Mouse (Mus musculus) erythroid progenitor cell, adult 5-6 weeks (primary cell): ENCODE measurements around the gene 4921536K21Rik. TPM values are rescaled to one million over a fixed set of nuclear protein-coding genes. Genes with fewer than 3 reads are reported as not detected.
"Not testable (repeated sequence)": the region's sequence is repeated elsewhere in the genome, so short reads cannot be mapped to it uniquely, and the experiment has no call there.

Experiments used
- ATAC-seq: replicated peaks from 2 replicates; pipeline ENCODE4 v1.8.0; 2016; ENCODE audit warnings: moderate number of reproducible peaks, mild to moderate bottlenecking, moderate TSS enrichment, inconsistent platforms; ENCODE audit not compliant: poor library complexity, low FRiP score, severe bottlenecking
- total RNA-seq, 2 experiments: library from RNA; stranded (forward) in 1 of 2; stranded (reverse) in 1 of 2; fragments of 150-400 nt in 1 of 2; fragments of 186-747, 209-891 nt in 1 of 2; gene quantifications; 2 replicates each; pipeline versions ENCODE4 v1.2.3 to v1.2.4; 2015 to 2017; ENCODE audit warnings: low replicate concordance in 2 of 2

Gene 4921536K21Rik
- total RNA-seq, 2 experiments from 2014 or later: not detected

DNA sequence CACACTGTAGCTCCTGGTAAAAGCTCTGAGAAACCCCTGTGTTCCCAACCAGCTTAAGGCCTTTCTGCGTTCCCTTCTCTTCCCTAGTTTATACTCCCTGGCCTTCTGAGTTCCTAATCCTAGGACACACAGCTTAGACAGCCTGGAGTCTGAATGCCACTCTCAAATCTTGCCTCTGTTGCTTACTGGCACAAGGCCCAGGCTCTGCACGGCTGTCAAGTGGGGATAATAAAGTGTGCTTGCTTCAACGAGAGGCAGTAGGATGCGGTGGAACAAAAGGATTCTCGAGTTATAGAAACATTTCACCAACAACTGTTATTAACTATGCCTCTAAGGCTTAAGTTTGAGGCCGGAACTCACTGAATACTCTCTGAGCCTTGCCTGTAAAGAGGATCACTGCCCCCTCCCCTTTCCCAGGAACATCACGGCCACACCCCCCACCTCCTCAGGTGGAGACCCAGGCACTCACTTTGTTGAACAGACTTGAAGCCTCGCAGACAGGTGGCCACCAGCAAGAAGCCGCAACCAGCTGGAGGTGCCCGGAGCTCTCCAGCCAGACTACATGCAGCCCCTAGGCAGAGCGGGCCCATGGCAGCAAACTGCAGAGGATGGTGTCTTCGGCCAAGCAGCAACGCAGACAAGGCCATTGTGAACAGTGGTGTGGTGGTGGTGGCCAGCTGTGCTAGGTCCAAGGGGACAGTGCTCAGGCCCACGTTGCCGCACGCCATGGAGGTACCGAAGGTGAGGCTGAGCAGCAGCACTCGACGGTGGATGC is 17.4 kb upstream of the 4921536K21Rik start:
- ATAC-seq: no peak

GRCm38 (mm10) chr11:3911440-3911839 is 16.5 kb upstream of the 4921536K21Rik start:
- not testable (repeated sequence) for ATAC-seq

GRCm38 (mm10) chr11:3910513-3911310 is 15.8 kb upstream of the 4921536K21Rik start:
- ATAC-seq: no peak

DNA sequence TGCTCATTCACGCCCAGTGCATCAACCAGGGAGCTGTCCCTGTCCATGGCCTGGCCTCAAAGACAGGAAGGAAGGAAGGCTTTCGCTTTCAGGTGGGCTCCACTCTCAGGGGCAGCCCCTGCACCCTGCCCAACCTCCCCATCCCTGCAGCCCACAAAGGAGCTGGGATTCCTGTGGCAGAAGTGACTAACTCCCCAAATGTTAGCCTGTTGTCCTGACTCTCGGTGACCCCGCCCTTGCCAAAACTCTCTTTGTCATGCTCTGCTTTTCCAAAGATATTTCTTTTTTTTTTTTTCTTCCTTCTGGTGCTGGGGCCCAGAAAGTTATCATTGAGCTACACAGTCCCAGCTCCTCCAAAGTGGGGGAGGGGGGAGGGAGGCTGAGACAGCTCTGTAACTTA is 14.3 kb upstream of the 4921536K21Rik start:
- ATAC-seq: no peak

DNA sequence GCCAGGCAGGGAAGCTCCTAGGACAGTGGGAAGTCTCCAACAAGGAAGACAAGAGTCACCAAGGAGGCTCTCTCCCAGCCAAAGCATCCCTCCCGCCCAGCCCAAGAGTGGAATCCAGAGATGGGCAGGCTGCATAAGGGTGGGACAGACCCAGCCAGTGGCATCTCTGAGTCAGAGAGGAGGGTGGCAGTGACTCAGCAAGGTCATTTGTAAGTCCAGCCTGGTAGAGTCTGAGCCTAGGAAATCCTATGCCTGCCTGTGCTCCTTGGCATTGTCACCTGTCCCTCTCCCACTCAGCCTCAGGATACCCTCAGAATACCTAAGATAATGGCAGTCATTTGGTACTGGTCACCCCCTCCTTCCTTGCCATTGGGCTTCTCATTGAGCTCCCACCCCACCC is 10.5 kb upstream of the 4921536K21Rik start:
- ATAC-seq: no peak

- no peak for ATAC-seq
These were observed 9.8 kb upstream of the 4921536K21Rik start for GRCm38 (mm10) chr11:3904673-3905072.

DNA sequence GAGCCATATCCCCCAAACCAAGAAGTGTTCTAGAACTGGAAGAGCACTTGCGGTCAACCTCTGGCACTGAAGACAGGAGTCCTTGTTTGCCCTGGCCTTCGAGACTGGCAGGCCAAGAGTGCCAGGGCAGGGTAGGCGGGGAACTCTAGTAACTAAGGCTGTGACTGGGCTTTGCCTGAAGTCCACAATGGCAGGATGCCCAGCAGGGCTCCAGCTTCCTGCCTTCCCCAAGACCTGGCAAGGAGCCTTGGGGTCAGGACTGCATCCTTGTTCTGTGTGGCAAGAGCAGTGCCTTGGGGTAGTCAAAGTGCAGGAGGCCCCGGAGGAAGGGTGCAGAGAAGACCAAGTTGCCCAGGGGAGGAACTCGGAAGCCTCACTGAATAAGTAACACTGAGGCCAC is 8.1 kb upstream of the 4921536K21Rik start:
- no peak for ATAC-seq

DNA sequence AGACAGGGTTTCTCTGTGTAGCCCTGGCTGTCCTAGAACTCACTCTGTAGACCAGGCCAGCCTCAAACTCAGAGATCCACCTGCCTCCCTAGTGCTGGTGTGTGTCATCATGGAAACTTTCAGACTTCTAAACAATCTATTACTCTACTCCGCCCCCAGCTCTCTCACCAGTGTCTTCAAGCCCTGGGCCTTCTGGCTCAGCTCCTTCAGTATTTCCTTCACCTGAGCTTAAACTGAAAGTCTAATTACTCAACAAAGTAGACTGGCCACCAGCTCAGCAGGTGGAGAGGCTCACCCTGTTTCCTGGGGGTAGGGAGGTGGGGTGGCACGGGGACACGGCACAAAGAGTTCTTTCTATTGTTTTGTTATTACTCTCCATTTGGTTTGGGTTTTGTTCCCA is 7.6 kb upstream of the 4921536K21Rik start:
- ATAC-seq: no peak

GRCm38 (mm10) chr11:3900296-3900695 is 5.4 kb upstream of the 4921536K21Rik start:
- ATAC-seq: no peak

- no peak for ATAC-seq
These were observed 1.0 kb upstream of the 4921536K21Rik start for GRCm38 (mm10) chr11:3895933-3896332.

- no peak for ATAC-seq
These were observed 560 bp upstream of the 4921536K21Rik start for GRCm38 (mm10) chr11:3895458-3895857.

GRCm38 (mm10) chr11:3893970-3894369 is 928 bp downstream of the 4921536K21Rik start:
- no peak for ATAC-seq

- ATAC-seq: peak; percentile 34; the same call in 1 of the 2 replicates
These were observed 7.6 kb downstream of the 4921536K21Rik start for GRCm38 (mm10) chr11:3887331-3887730.

DNA sequence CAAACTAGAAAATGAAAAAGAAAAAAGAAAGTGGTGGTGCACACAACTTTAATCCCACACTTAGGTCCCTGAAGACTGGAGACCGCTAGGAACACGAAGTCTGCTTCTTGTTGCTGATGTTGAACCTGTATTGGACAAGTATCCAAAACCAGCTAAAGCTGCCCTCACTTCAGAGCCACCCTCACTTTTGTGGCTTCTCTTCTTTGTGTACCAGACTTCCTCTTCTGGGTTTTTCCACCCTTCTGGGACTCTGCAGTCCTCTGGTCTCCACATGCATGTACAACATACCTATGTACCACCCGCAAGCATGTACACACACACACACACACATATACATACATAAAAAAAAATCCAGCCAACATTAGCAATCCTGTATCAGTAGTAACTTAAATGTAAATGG is 11.2 kb downstream of the 4921536K21Rik start:
- ATAC-seq: no peak

- 0 out of 2 replicates have a peak, but pooled peaks have one; percentile 47 for ATAC-seq
These were observed 15.1 kb downstream of the 4921536K21Rik start for GRCm38 (mm10) chr11:3879836-3880235.

DNA sequence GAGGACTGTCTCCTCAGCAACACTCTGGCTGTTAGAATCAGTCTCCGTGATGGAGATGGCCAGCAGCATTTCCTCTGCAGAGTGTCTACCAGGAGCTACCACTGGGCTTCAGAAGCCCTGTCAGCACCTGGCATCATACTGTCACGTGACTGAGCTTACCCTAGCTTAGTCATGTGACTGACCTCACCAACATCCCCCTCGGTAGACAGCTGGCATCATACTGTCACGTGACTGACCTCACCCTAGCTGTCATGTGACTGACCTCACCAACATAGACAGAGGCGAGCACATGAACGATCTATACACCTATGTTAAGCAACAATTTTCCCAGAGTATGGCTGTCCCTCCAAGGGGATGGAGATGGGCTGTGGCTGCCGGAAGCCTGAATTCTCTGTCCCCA is 16.2 kb downstream of the 4921536K21Rik start:
- ATAC-seq: no peak

DNA sequence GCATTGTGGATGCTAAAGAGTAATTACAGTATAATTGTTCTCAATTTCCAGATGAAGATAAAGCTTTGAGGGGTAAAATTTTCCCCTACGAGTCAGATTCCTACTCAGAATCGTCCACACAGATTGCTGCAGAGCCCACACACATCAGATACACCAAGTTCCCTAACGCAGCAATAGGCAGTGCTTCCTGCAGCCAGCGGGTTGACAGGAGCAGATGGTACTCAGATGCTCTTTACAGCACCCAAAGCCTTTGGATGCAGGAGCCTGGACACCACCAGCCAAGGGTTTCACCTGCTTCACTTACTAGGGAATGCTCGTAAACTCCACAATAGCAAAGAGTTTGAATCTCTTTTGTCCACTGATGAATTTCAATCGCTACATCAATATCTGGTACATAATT is 18.5 kb downstream of the 4921536K21Rik start:
- ATAC-seq: no peak

GRCm38 (mm10) chr11:3864343-3864742 is 30.6 kb downstream of the 4921536K21Rik start:
- no peak for ATAC-seq

- peak; percentile 78 for ATAC-seq
These were observed 31.3 kb downstream of the 4921536K21Rik start, which contains the start of gene Osbp2 for GRCm38 (mm10) chr11:3863454-3864112. TSS of gene Osbp2 (minus strand) at chr11:3863903.

GRCm38 (mm10) chr11:3862661-3863453 is 32.0 kb downstream of the 4921536K21Rik start:
- ATAC-seq: no peak
